Mouse (Mus musculus) testis, adult 2 months (tissue): ENCODE results near the gene Hoxd8. TPM values are rescaled to one million over a fixed set of nuclear protein-coding genes. Genes with fewer than 3 reads are reported as not detected.

ENCODE experiments used
- H3K27ac ChIP-seq: fragments of 200-500 bp; 2 replicates; pipeline ENCODE4 v1.5.1; 2012; ENCODE audit warnings: low read depth, low read length; ENCODE audit not compliant: control insufficient read depth, insufficient read depth
- H3K27me3 ChIP-seq: fragments of 200-500 bp; 2 replicates; pipeline ENCODE4 v1.6.1; 2012; ENCODE audit warnings: mild to moderate bottlenecking, low read length, moderate library complexity; ENCODE audit not compliant: control insufficient read depth, insufficient read depth
- H3K36me3 ChIP-seq: fragments of 200-500 bp; 2 replicates; pipeline ENCODE4 v1.6.1; 2012; ENCODE audit warnings: mild to moderate bottlenecking, low read length; ENCODE audit not compliant: control insufficient read depth, insufficient read depth
- H3K4me1 ChIP-seq: fragments of 200-500 bp; 2 replicates; pipeline ENCODE4 v1.6.1; 2012; ENCODE audit warnings: low read length; ENCODE audit not compliant: control insufficient read depth, insufficient read depth
- H3K4me3 ChIP-seq: fragments of 200-500 bp; 2 replicates; pipeline ENCODE4 v1.5.1; 2012; ENCODE audit warnings: low read depth, mild to moderate bottlenecking, low read length, moderate library complexity, mixed read lengths; ENCODE audit not compliant: control insufficient read depth
- CTCF ChIP-seq: fragments of 200-500 bp; IDR thresholded peaks from 2 replicates; pipeline ENCODE4 v1.5.1; 2012; ENCODE audit warnings: low read depth, mild to moderate bottlenecking, inconsistent platforms, low read length, moderate library complexity; ENCODE audit not compliant: control insufficient read depth, insufficient read depth, insufficient replicate concordance
- POLR2A ChIP-seq: fragments of 200-500 bp; IDR thresholded peaks from 2 replicates; pipeline ENCODE4 v1.6.1; 2012; ENCODE audit warnings: low read depth, mild to moderate bottlenecking, inconsistent platforms, low read length, moderate library complexity; ENCODE audit not compliant: control insufficient read depth
- polyA plus RNA-seq: library from polyadenylated mRNA; depleted of rRNA; stranded (reverse); fragments of >200 nt; gene quantifications from 2 replicates; pipeline ENCODE4 v1.2.3, GENCODE M21; 2012

The Hoxd8 gene
- polyA plus RNA-seq, 1 experiment, result 23.6 TPM

GRCm38 (mm10) chr2:74731799-74732512 lies 27.5 kb downstream of the Hoxd8 start:
- no peaks in the 10 kb centered on the region; the same call in 1 of the 2 replicates for H3K4me1 ChIP-seq
- peaks cover 8% of the 10 kb centered on the region for H3K27me3 ChIP-seq
- no peak overlapping the region for H3K27ac ChIP-seq
- H3K36me3 ChIP-seq, result no peaks in the 10 kb centered on the region
- TF ChIP-seq POLR2A (no peak), CTCF (no peak)
- no peak overlapping the region for H3K4me3 ChIP-seq

GRCm38 (mm10) chr2:74732513-74733316 lies 28.3 kb downstream of the Hoxd8 start:
- Histone ChIP-seq H3K4me3 (no peak overlapping the region), H3K27me3 (peaks cover 8% of the 10 kb centered on the region), H3K4me1 (no peaks in the 10 kb centered on the region; the same call in 1 of the 2 replicates), H3K27ac (no peak overlapping the region), H3K36me3 (no peaks in the 10 kb centered on the region)
- TF ChIP-seq POLR2A, result no peak
- TF ChIP-seq CTCF, result no peak

- TF ChIP-seq POLR2A, result no peak
- TF ChIP-seq CTCF, result no peak
- no peaks in the 10 kb centered on the region for H3K36me3 ChIP-seq
- no peak overlapping the region for H3K4me3 ChIP-seq
- no peak overlapping the region for H3K27ac ChIP-seq
- H3K27me3 ChIP-seq, result peaks cover 8% of the 10 kb centered on the region
- no peaks in the 10 kb centered on the region; the same call in 1 of the 2 replicates for H3K4me1 ChIP-seq
Measured at GRCm38 (mm10) chr2:74733317-74733661, 28.9 kb downstream of the Hoxd8 start.

- no peaks in the 10 kb centered on the region; the same call in 1 of the 2 replicates for H3K4me1 ChIP-seq
Measured at GRCm38 (mm10) chr2:74733765-74734164, 29.4 kb downstream of the Hoxd8 start.

GRCm38 (mm10) chr2:74734451-74734850 lies 30.0 kb downstream of the Hoxd8 start:
- no peak overlapping the region for H3K27ac ChIP-seq
- H3K27me3 ChIP-seq, result peaks cover 9% of the 10 kb centered on the region

More at GRCm38 (mm10) chr2:74733765-74734164, 29.4 kb downstream of the Hoxd8 start:
- H3K4me3 ChIP-seq, result no peak overlapping the region
- peaks cover 8% of the 10 kb centered on the region for H3K27me3 ChIP-seq
- H3K36me3 ChIP-seq, result no peaks in the 10 kb centered on the region
- no peak overlapping the region for H3K27ac ChIP-seq
- TF ChIP-seq CTCF (no peak), POLR2A (no peak)

GRCm38 (mm10) chr2:74734996-74735811 lies 30.8 kb downstream of the Hoxd8 start:
- Histone ChIP-seq H3K4me3 (no peak overlapping the region), H3K27ac (no peak overlapping the region), H3K27me3 (peaks cover 9% of the 10 kb centered on the region)

More at GRCm38 (mm10) chr2:74734451-74734850, 30.0 kb downstream of the Hoxd8 start:
- Histone ChIP-seq H3K4me1 (no peaks in the 10 kb centered on the region; the same call in 1 of the 2 replicates), H3K36me3 (no peaks in the 10 kb centered on the region), H3K4me3 (no peak overlapping the region)
- TF ChIP-seq POLR2A, result no peak
- no peak for TF ChIP-seq CTCF

More at GRCm38 (mm10) chr2:74734996-74735811, 30.8 kb downstream of the Hoxd8 start:
- no peak for TF ChIP-seq POLR2A
- no peak for TF ChIP-seq CTCF
- Histone ChIP-seq H3K4me1 (peaks cover 1% of the 10 kb centered on the region; the same call in 1 of the 2 replicates), H3K36me3 (no peaks in the 10 kb centered on the region)
